Mouse (Mus musculus) activated CD4-positive, CD25-positive, alpha-beta regulatory T cell (primary cell): ENCODE measurements around the gene Cfap300. TPM values are rescaled to one million over a fixed set of nuclear protein-coding genes. Genes with fewer than 3 reads are reported as not detected.

Experiments
- polyA plus RNA-seq, 2 experiments: library from polyadenylated mRNA; unstranded; fragments of 100-300 nt; shearing (Covaris generic); gene quantifications; one replicate each; pipeline ENCODE4 v1.2.1; 2017

The Cfap300 gene
- under 1 TPM; 0.47 TPM for polyA plus RNA-seq

GRCm38 (mm10) chr9:8042338-8043043 lies at the start of gene Cfap300:
Gene Cfap300 (minus strand): TSS chr9:8042823.

GRCm38 (mm10) chr9:8004370-8004991 lies 38.1 kb downstream of the Cfap300 start, which contains the start of gene Yap1:
Gene Yap1 (minus strand): TSS chr9:8004596.

Other genes starting within 250 kb of the Cfap300 start
- gene Birc2, start 205.8 kb downstream of the Cfap300 start, polyA plus RNA-seq: 10 to 100 TPM; 87.9 to 88.3 TPM
- gene Birc3, start 169.6 kb downstream of the Cfap300 start, polyA plus RNA-seq: 100 to 1,000 TPM; 122 to 161 TPM
- under 1 TPM in 1 of 2 experiments, not detected in 1; 0.29 TPM for gene Yap1, start 38.2 kb downstream of the Cfap300 start, polyA plus RNA-seq
- gene Cep126, start 91.5 kb upstream of the Cfap300 start, polyA plus RNA-seq: not detected